Mouse (Mus musculus): ENCODE data around the gene Gpr157. TPM values are rescaled to one million over a fixed set of nuclear protein-coding genes. Genes with fewer than 3 reads are reported as not detected.
A peak's percentile ranks its signal among the peaks of the same experiment; 100 is the strongest.
"Not testable (repeated sequence)": the region's sequence is repeated elsewhere in the genome, so short reads cannot be mapped to it uniquely, and the experiment has no call there.

Gene Gpr157
- polyA plus RNA-seq (2014; fragmentation: Nextera tagmentation; extraction: Ambion mirVana): 0.16 and 0.33 TPM in 2 replicates

GRCm38 (mm10) chr4:150087161-150087889 is at the start of gene Gpr157:
TSS of gene Gpr157 (plus strand) at chr4:150087365.
- peaks cover 8% of the 10 kb centered on the region for H3K4me1 ChIP-seq (ENCODE audit: control insufficient read depth, insufficient read depth, low read length)
- ATAC-seq (ENCODE audit: low read depth): peak; percentile 94
- H3K9me3 ChIP-seq (ENCODE audit: control insufficient read depth, low read length): no peaks in the 10 kb centered on the region
- 0% methylated on average over 51 of the region's 56 CpGs for WGBS
- H3K27ac ChIP-seq (ENCODE audit: low read depth, low read length): no peak within 1 kb of the TSS
- H3K9ac ChIP-seq (replicated peaks; ENCODE audit: low read depth, low read length): peak within 1 kb of the TSS; percentile 58
- H3K27me3 ChIP-seq (ENCODE audit: control insufficient read depth, insufficient read depth, low read length): 0 out of 2 replicates have a peak, but pooled peaks cover 3% of the 10 kb centered on the region
- peak within 1 kb of the TSS; percentile 93 for H3K4me2 ChIP-seq (ENCODE audit: low read depth, low read length)
- peak within 1 kb of the TSS; percentile 44 for H3K4me3 ChIP-seq (ENCODE audit: low read depth, low read length)
- H3K36me3 ChIP-seq (ENCODE audit: control insufficient read depth, insufficient read depth, low read length): no peaks in the 10 kb centered on the region

GRCm38 (mm10) chr4:150038533-150038932 is 48.6 kb upstream of the Gpr157 start:
- 90% methylated on average over 7 of the region's 7 CpGs for WGBS

DNA sequence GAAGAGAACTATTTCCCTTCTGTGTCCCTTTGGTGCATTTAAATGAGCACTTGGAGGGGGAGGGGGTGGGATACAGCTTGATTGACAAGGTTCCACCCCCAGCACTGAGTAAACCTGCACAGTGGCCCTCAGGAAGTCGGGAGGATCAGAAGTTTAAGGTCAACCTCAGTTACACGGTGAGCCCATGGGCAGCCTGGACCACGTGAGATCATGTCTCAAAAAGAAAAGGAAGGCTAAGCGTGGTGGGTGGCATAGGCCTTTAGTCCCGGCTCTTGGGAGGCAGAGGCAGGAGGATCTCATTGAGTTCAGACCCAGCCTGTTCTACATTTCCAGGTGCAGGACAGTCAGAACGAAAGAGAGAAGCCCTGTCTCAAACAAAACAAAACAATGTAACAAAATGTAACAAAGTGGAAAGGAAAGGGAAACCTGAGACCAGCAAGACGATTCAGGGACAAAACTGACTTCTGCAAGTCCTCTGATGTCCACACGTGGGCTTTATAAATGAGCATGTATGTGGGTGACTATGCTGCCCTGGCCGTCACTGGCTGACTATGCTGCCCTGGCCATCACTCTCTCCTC is 47.1 kb upstream of the Gpr157 start:
- H3K36me3 ChIP-seq (ENCODE audit: control insufficient read depth, insufficient read depth, low read length): no peaks in the 10 kb centered on the region
- H3K4me3 ChIP-seq (ENCODE audit: low read depth, low read length): no peak overlapping the region
- 83% methylated on average over 9 of the region's 9 CpGs for WGBS
- no peaks in the 10 kb centered on the region; the same call in 1 of the 2 replicates for H3K4me1 ChIP-seq (ENCODE audit: control insufficient read depth, insufficient read depth, low read length)
- no peaks in the 10 kb centered on the region for H3K9me3 ChIP-seq (ENCODE audit: control insufficient read depth, low read length)
- no peak overlapping the region for H3K4me2 ChIP-seq (ENCODE audit: low read depth, low read length)
- no peak overlapping the region for H3K9ac ChIP-seq (replicated peaks; ENCODE audit: low read depth, low read length)
- H3K27ac ChIP-seq (ENCODE audit: low read depth, low read length): no peak overlapping the region
- H3K27me3 ChIP-seq (ENCODE audit: control insufficient read depth, insufficient read depth, low read length): no peaks in the 10 kb centered on the region
- no peak for ATAC-seq (ENCODE audit: low read depth)

More at GRCm38 (mm10) chr4:150038533-150038932, 48.6 kb upstream of the Gpr157 start:
- H3K4me2 ChIP-seq (ENCODE audit: low read depth, low read length): no peak overlapping the region
- no peaks in the 10 kb centered on the region for H3K36me3 ChIP-seq (ENCODE audit: control insufficient read depth, insufficient read depth, low read length)
- H3K9ac ChIP-seq (replicated peaks; ENCODE audit: low read depth, low read length): no peak overlapping the region
- H3K27ac ChIP-seq (ENCODE audit: low read depth, low read length): no peak overlapping the region
- no peak overlapping the region for H3K4me3 ChIP-seq (ENCODE audit: low read depth, low read length)
- H3K4me1 ChIP-seq (ENCODE audit: control insufficient read depth, insufficient read depth, low read length): peaks cover 4% of the 10 kb centered on the region; the same call in 1 of the 2 replicates
- H3K27me3 ChIP-seq (ENCODE audit: control insufficient read depth, insufficient read depth, low read length): peaks cover 13% of the 10 kb centered on the region
- H3K9me3 ChIP-seq (ENCODE audit: control insufficient read depth, low read length): no peaks in the 10 kb centered on the region
- ATAC-seq (ENCODE audit: low read depth): no peak

DNA sequence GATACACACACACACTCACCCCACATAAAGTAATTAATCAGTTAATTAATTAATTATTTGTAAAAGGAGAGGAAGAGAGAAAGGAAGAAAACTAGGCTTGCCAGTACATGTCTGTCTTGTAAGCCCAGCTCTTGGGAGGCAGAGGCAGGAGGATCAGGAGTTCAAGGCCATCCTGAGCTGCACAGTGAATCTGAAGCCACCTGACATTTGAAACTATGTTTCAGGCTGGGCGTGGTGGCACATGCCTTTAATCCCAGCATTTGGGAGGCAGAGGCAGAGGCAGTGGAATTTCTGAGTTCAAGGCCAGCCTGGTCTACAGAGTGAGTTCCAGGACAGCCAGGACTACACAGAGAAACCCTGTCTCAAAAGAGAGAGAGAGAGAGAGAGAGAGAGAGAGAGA is 46.3 kb upstream of the Gpr157 start:
- H3K9ac ChIP-seq (replicated peaks; ENCODE audit: low read depth, low read length); H3K4me1 ChIP-seq (ENCODE audit: control insufficient read depth, insufficient read depth, low read length); H3K27ac ChIP-seq (ENCODE audit: low read depth, low read length); H3K27me3 ChIP-seq (ENCODE audit: control insufficient read depth, insufficient read depth, low read length); H3K4me2 ChIP-seq (ENCODE audit: low read depth, low read length); ATAC-seq (ENCODE audit: low read depth); H3K9me3 ChIP-seq (ENCODE audit: control insufficient read depth, low read length); H3K36me3 ChIP-seq (ENCODE audit: control insufficient read depth, insufficient read depth, low read length); H3K4me3 ChIP-seq (ENCODE audit: low read depth, low read length): not testable (repeated sequence)
- 86% methylated on average over 1 of the region's 1 CpGs for WGBS

DNA sequence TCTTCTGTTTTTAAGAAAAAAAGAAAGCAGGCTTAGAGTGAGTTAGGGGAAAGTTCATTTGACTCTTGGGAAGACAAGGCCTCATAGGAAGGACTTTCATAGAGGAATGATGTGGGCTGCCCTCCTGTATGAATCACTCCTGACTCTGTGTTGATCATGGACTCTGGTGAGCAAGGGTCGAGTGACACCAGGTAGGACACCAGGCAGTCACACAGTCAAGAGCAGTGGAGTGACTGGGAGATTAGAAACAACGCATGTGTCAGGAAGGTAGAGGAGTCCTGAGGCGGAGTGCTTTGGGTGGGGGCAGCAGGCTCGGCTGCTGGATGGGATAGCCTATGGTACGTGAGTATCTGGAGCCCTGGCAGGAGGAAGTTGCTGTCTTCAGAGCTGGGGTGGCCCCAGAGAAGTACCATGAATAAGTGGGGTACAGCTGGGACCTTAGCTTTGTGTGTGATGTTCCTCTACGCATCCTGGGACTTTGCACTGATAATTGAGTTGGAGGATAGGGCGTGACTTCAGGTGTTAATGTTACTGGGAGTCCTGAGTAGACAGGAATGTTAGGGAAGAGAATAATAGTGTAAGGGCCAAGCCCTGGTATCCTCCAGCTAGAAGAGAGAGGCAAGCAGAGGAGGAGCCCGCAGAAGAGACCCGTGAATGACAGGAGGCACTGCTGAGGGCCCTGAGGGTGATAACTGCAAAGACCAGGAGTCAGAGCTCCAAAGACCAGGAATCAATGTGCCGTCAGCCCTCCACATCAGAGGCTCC is 45.6 kb upstream of the Gpr157 start:
- 84% methylated on average over 10 of the region's 10 CpGs for WGBS
- ATAC-seq (ENCODE audit: low read depth): no peak

GRCm38 (mm10) chr4:150043591-150043990 is 43.6 kb upstream of the Gpr157 start:
- peaks cover 10% of the 10 kb centered on the region for H3K27me3 ChIP-seq (ENCODE audit: control insufficient read depth, insufficient read depth, low read length)
- no peaks in the 10 kb centered on the region for H3K36me3 ChIP-seq (ENCODE audit: control insufficient read depth, insufficient read depth, low read length)
- no peaks in the 10 kb centered on the region for H3K9me3 ChIP-seq (ENCODE audit: control insufficient read depth, low read length)
- H3K27ac ChIP-seq (ENCODE audit: low read depth, low read length): no peak overlapping the region
- ATAC-seq (ENCODE audit: low read depth): no peak
- H3K9ac ChIP-seq (replicated peaks; ENCODE audit: low read depth, low read length): no peak overlapping the region
- H3K4me3 ChIP-seq (ENCODE audit: low read depth, low read length): no peak overlapping the region
- 96% methylated on average over 9 of the region's 9 CpGs for WGBS
- no peak overlapping the region for H3K4me2 ChIP-seq (ENCODE audit: low read depth, low read length)
- H3K4me1 ChIP-seq (ENCODE audit: control insufficient read depth, insufficient read depth, low read length): peaks cover 10% of the 10 kb centered on the region

More for the DNA sequence above, 45.6 kb upstream of the Gpr157 start:
- H3K27ac ChIP-seq (ENCODE audit: low read depth, low read length): no peak overlapping the region
- H3K4me1 ChIP-seq (ENCODE audit: control insufficient read depth, insufficient read depth, low read length): no peaks in the 10 kb centered on the region
- H3K9me3 ChIP-seq (ENCODE audit: control insufficient read depth, low read length): no peaks in the 10 kb centered on the region
- H3K36me3 ChIP-seq (ENCODE audit: control insufficient read depth, insufficient read depth, low read length): no peaks in the 10 kb centered on the region
- no peak overlapping the region for H3K4me2 ChIP-seq (ENCODE audit: low read depth, low read length)
- no peaks in the 10 kb centered on the region for H3K27me3 ChIP-seq (ENCODE audit: control insufficient read depth, insufficient read depth, low read length)
- no peak overlapping the region for H3K4me3 ChIP-seq (ENCODE audit: low read depth, low read length)
- H3K9ac ChIP-seq (replicated peaks; ENCODE audit: low read depth, low read length): no peak overlapping the region

DNA sequence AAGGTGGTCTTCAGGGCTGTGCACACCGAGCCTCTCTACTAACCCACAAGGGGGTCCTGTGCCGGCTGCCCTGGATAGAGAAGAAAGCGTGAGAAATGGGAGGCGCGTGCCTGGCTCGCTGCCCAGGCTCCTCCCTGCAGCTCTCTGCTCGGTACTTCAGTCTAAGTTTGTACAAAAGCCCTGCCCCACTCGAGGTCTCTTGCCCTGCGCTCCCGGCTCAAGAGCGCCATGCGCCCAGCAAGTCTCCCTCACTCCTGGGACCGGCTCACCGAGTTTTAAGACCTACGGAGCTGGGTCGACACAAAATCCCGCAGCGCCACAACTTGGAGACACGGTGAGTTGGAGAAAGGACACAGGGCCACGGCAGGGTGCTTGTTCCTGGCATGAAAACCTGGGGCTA is 39.1 kb upstream of the Gpr157 start:
- peak overlapping the region; percentile 33 for H3K4me3 ChIP-seq (ENCODE audit: low read depth, low read length)
- H3K9ac ChIP-seq (replicated peaks; ENCODE audit: low read depth, low read length): no peak overlapping the region; the same call in 1 of the 2 replicates
- H3K27ac ChIP-seq (ENCODE audit: low read depth, low read length): no peak overlapping the region
- H3K9me3 ChIP-seq (ENCODE audit: control insufficient read depth, low read length): no peaks in the 10 kb centered on the region
- H3K36me3 ChIP-seq (ENCODE audit: control insufficient read depth, insufficient read depth, low read length): no peaks in the 10 kb centered on the region
- no peak; the same call in 1 of the 2 replicates for ATAC-seq (ENCODE audit: low read depth)
- peak overlapping the region; percentile 75 for H3K4me2 ChIP-seq (ENCODE audit: low read depth, low read length)
- peaks cover 25% of the 10 kb centered on the region for H3K27me3 ChIP-seq (ENCODE audit: control insufficient read depth, insufficient read depth, low read length)
- H3K4me1 ChIP-seq (ENCODE audit: control insufficient read depth, insufficient read depth, low read length): peaks cover 16% of the 10 kb centered on the region
- under 1% methylated on average over 20 of the region's 20 CpGs for WGBS

DNA sequence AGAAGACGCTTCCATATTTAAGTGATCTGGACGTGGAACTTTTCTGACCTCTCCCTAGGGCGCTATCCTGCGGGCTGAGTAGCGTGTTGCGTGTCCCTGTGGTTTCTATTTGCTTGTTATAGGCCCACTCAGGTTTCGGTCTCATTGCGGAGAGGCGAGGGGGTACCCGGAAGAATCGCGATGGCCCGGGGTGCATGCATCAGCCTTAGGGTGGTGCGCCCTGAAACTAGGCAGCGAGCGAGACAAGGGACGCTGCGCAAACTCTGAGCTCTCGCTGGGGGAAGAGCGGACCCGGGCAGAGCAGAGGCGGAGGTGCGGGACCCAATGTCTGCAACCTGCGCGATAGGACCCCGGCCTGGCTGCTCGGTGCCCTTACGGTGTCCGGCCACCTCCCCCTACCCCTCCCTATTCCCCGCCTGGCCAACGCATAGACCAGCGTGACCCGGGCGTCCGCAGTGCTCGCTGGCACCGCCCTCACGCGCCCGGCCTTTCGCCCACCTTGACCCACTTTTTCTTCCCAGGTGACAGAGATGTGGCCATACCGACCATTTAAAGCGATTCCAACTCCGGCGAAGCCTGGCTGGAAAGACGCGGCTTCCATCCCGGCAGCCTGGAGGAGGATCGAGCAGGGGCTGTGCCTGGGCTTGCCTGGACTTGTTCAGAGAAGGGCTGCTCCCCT is 38.5 kb upstream of the Gpr157 start:
- no peak for ATAC-seq (ENCODE audit: low read depth)
- Histone ChIP-seq H3K27ac (ENCODE audit: low read depth, low read length) (no peak overlapping the region), H3K9ac (replicated peaks; ENCODE audit: low read depth, low read length) (no peak overlapping the region; the same call in 1 of the 2 replicates), H3K36me3 (ENCODE audit: control insufficient read depth, insufficient read depth, low read length) (no peaks in the 10 kb centered on the region), H3K27me3 (ENCODE audit: control insufficient read depth, insufficient read depth, low read length) (peaks cover 25% of the 10 kb centered on the region), H3K4me1 (ENCODE audit: control insufficient read depth, insufficient read depth, low read length) (peaks cover 16% of the 10 kb centered on the region), H3K4me2 (ENCODE audit: low read depth, low read length) (peak overlapping the region; percentile 75), H3K9me3 (ENCODE audit: control insufficient read depth, low read length) (no peaks in the 10 kb centered on the region), H3K4me3 (ENCODE audit: low read depth, low read length) (peak overlapping the region; percentile 33)
- WGBS: under 1% methylated on average over 49 of the region's 49 CpGs
